In genomic region chr7:98692761-98693546, GRCm38 (mm10) we compare ENCODE assay signal across 8 mouse cellular contexts. TPM values are rescaled to one million over a fixed set of nuclear protein-coding genes. Genes with fewer than 3 reads are reported as not detected.
A peak's percentile ranks its signal among the peaks of the same experiment; 100 is the strongest.
DNase-seq lines count a peak whose midpoint lies in the region; ATAC-seq and TF ChIP-seq lines count a peak whose summit lies in the region.

No protein-coding gene starts in this region.

- ATAC-seq in kidney, embryonic 16.5 days (ENCODE audit: low FRiP score, low TSS enrichment), result peak; percentile 79
- no peak for ATAC-seq in midbrain, embryonic 13.5 days

- no peaks in the 10 kb centered on the region for H3K9me3 ChIP-seq in kidney, embryonic 16.5 days (ENCODE audit: low read length)
- H3K9me3 ChIP-seq in midbrain, embryonic 13.5 days, result no peaks in the 10 kb centered on the region

- TF ChIP-seq CTCF in thymus, adult 2 months (IDR thresholded peaks at IDR 0.05; ENCODE audit: borderline replicate concordance, control insufficient read depth, extremely low read depth, insufficient read depth, low read length, poor library complexity), result no peak

- no peak for TF ChIP-seq POLR2A in thymus, adult 2 months (IDR thresholded peaks at IDR 0.05; ENCODE audit: control insufficient read depth, extremely low read depth, insufficient read depth, low read length, poor library complexity)

- H3K27ac ChIP-seq in thymus, adult 2 months (ENCODE audit: control insufficient read depth, insufficient read depth, low read length), result 0 out of 2 replicates have a peak overlapping the region, but pooled peaks have one; percentile 0
- peak overlapping the region; percentile 73 for H3K27ac ChIP-seq in kidney, embryonic 16.5 days (ENCODE audit: low read length)
- no peak overlapping the region for H3K27ac ChIP-seq in midbrain, embryonic 13.5 days

- peak overlapping the region; percentile 51 for H3K4me2 ChIP-seq in kidney, embryonic 16.5 days (replicated peaks; ENCODE audit: low read depth, low read length)
- H3K4me2 ChIP-seq in midbrain, embryonic 13.5 days (replicated peaks), result no peak overlapping the region

- H3K27me3 ChIP-seq in thymus, adult 2 months (ENCODE audit: control insufficient read depth, insufficient read depth, low read length), result no peaks in the 10 kb centered on the region
- no peaks in the 10 kb centered on the region for H3K27me3 ChIP-seq in kidney, embryonic 16.5 days (ENCODE audit: insufficient read depth, low read length)
- H3K27me3 ChIP-seq in midbrain, embryonic 13.5 days, result no peaks in the 10 kb centered on the region

- peak; percentile 23 to 44 for DNase-seq in adrenal gland, adult (ENCODE audit: inconsistent age in 2 of 2, low spot score in 1 of 2)
- no peak for DNase-seq in adrenal gland, postnatal 4 days (ENCODE audit: low spot score in 2 of 2)
- DNase-seq in thymus, adult 2 months, result no peak
- no peak for DNase-seq in thymus, postnatal 10 days (ENCODE audit: low spot score in 2 of 2)
- DNase-seq in testis, postnatal 10 days (ENCODE audit: low spot score), result peak; percentile 56
- DNase-seq in embryo, embryonic 10.5 days (ENCODE audit: low spot score), result no peak

- H3K4me3 ChIP-seq in thymus, adult 2 months (ENCODE audit: control insufficient read depth, insufficient read depth, low read length), result no peak overlapping the region
- peak overlapping the region; percentile 12 for H3K4me3 ChIP-seq in kidney, embryonic 16.5 days (ENCODE audit: low read length)
- no peak overlapping the region for H3K4me3 ChIP-seq in midbrain, embryonic 13.5 days (replicated peaks)

- H3K36me3 ChIP-seq in thymus, adult 2 months (ENCODE audit: control insufficient read depth, insufficient read depth, low read length), result no peaks in the 10 kb centered on the region
- H3K36me3 ChIP-seq in kidney, embryonic 16.5 days (ENCODE audit: insufficient read depth, low read length), result no peaks in the 10 kb centered on the region
- H3K36me3 ChIP-seq in midbrain, embryonic 13.5 days, result no peaks in the 10 kb centered on the region

- WGBS in thymus, adult 2 months, result 84% methylated on average over 24 of the region's 24 CpGs
- 22% methylated on average over 24 of the region's 24 CpGs for WGBS in kidney, embryonic 16.5 days
- 50% methylated on average over 24 of the region's 24 CpGs for WGBS in midbrain, embryonic 13.5 days

- peaks cover 17% of the 10 kb centered on the region for H3K4me1 ChIP-seq in thymus, adult 2 months (replicated peaks; ENCODE audit: control insufficient read depth, insufficient read depth, low read length)
- peaks cover 17% of the 10 kb centered on the region for H3K4me1 ChIP-seq in kidney, embryonic 16.5 days (ENCODE audit: insufficient read depth, low read length)
- 0 out of 2 replicates have a peak, but pooled peaks cover 3% of the 10 kb centered on the region for H3K4me1 ChIP-seq in midbrain, embryonic 13.5 days (replicated peaks)

- peak overlapping the region; percentile 10 for H3K9ac ChIP-seq in kidney, embryonic 16.5 days (replicated peaks; ENCODE audit: low read length)
- no peak overlapping the region for H3K9ac ChIP-seq in midbrain, embryonic 13.5 days (replicated peaks)

RNA-seq across cellular contexts. Expression of gene Thap12, which starts 9.9 kb away (rescaled TPM):
- total RNA-seq in adrenal gland, postnatal 4 days (2021), result 10 to 100 TPM; 68.3 to 76.5 TPM
- 10.7 and 11.8 TPM in 2 replicates for polyA plus RNA-seq in thymus, adult 2 months (2012; rRNA removed)
- polyA plus RNA-seq in kidney, embryonic 16.5 days (2015; fragmentation: Nextera tagmentation; extraction: Ambion mirVana), result 53.7 and 54.4 TPM in 2 replicates
- 48.9 and 52.2 TPM in 2 replicates for polyA plus RNA-seq in midbrain, embryonic 13.5 days (2015; fragmentation: Nextera tagmentation; extraction: Ambion mirVana)

RNA-seq across cellular contexts. Expression of gene Emsy, which starts 36.4 kb away (rescaled TPM):
- total RNA-seq in adrenal gland, postnatal 4 days (2021), result 10 to 100 TPM; 33.7 to 35.8 TPM
- 52.8 and 53.5 TPM in 2 replicates for polyA plus RNA-seq in thymus, adult 2 months (2012; rRNA removed)
- polyA plus RNA-seq in kidney, embryonic 16.5 days (2015; fragmentation: Nextera tagmentation; extraction: Ambion mirVana), result 29.1 and 39.4 TPM in 2 replicates
- polyA plus RNA-seq in midbrain, embryonic 13.5 days (2015; fragmentation: Nextera tagmentation; extraction: Ambion mirVana), result 42.1 and 45.2 TPM in 2 replicates

Comparison
In these comparisons a context has a peak if more than half of its experiments do, and no peak if none do; other contexts are left out.
1. DNase-seq: peak in adrenal gland, adult (2 of 2) and testis, postnatal 10 days (single experiment); none in adrenal gland, postnatal 4 days (0 of 2), thymus, adult 2 months (single experiment), thymus, postnatal 10 days (0 of 2) and embryo, embryonic 10.5 days (single experiment).